Mouse (Mus musculus) hindbrain, embryonic 14.5 days (tissue): Measurements from ENCODE around the gene Fut8. TPM values are rescaled to one million over a fixed set of nuclear protein-coding genes. Genes with fewer than 3 reads are reported as not detected.
A peak's percentile ranks its signal among the peaks of the same experiment; 100 is the strongest.
"Not testable (repeated sequence)": the region's sequence is repeated elsewhere in the genome, so short reads cannot be mapped to it uniquely, and the experiment has no call there.

Experiments
- ATAC-seq: fragments of 200-750 bp; cut with Nextera tagmentation; 2 replicates; pipeline ENCODE4 v1.8.0; 2017; ENCODE audit warnings: moderate number of reproducible peaks, mild to moderate bottlenecking, moderate TSS enrichment, moderate library complexity; ENCODE audit not compliant: low FRiP score
- DNase-seq: peaks from one replicate; pipeline ENCODE4 v3.0.0-alpha.2; 2015; ENCODE audit warnings: low spot score
- H3K27ac ChIP-seq: fragments of 300-500 bp; sonication (generic); 2 replicates; pipeline ENCODE4 v1.5.1; 2014; ENCODE audit warnings: mild to moderate bottlenecking, moderate library complexity
- H3K27me3 ChIP-seq: fragments of 300-500 bp; sonication (generic); 2 replicates; pipeline ENCODE4 v1.6.1; 2014; ENCODE audit warnings: mild to moderate bottlenecking, low read length, mixed read lengths; ENCODE audit not compliant: control insufficient read depth, insufficient read depth
- H3K36me3 ChIP-seq: fragments of 300-500 bp; sonication (generic); replicated peaks from 2 replicates; pipeline ENCODE4 v1.6.1; 2014; ENCODE audit not compliant: control insufficient read depth, insufficient read depth
- H3K4me1 ChIP-seq: fragments of 300-500 bp; sonication (generic); replicated peaks from 2 replicates; pipeline ENCODE4 v1.6.1; 2014; ENCODE audit warnings: antibody characterized with exemption, low read length, mixed read lengths; ENCODE audit not compliant: control insufficient read depth, insufficient read depth
- H3K4me2 ChIP-seq: fragments of 300-500 bp; sonication (generic); replicated peaks from 2 replicates; pipeline ENCODE4 v1.6.1; 2014; ENCODE audit warnings: mild to moderate bottlenecking, moderate library complexity
- H3K4me3 ChIP-seq: fragments of 300-500 bp; sonication (generic); replicated peaks from 2 replicates; pipeline ENCODE4 v1.5.1; 2014; ENCODE audit warnings: mild to moderate bottlenecking, low read length
- H3K9ac ChIP-seq: fragments of 300-500 bp; sonication (generic); 2 replicates; pipeline ENCODE4 v1.6.1; 2014
- H3K9me3 ChIP-seq: fragments of 300-500 bp; sonication (generic); 2 replicates; pipeline ENCODE4 v1.6.1; 2016; ENCODE audit warnings: low read length; ENCODE audit not compliant: control insufficient read depth
- WGBS: fragments of 180-500 bp; shearing (Covaris S2); extraction: QIAGEN DNeasy Blood & Tissue Kit; methylation state at CpG from one replicate; pipeline ENCODE4 v1.1.7; 2014; 5-methylcytosine and 5-hydroxymethylcytosine counted together
- polyA plus RNA-seq: library from polyadenylated mRNA; unstranded; fragments of >200 nt; fragmentation: Nextera tagmentation; extraction: Ambion mirVana; gene quantifications from 2 replicates; pipeline ENCODE4 v1.2.1, GENCODE M21; 2014

Gene Fut8
- polyA plus RNA-seq, 1 experiment from 2014 or later = 62.2 TPM

DNA sequence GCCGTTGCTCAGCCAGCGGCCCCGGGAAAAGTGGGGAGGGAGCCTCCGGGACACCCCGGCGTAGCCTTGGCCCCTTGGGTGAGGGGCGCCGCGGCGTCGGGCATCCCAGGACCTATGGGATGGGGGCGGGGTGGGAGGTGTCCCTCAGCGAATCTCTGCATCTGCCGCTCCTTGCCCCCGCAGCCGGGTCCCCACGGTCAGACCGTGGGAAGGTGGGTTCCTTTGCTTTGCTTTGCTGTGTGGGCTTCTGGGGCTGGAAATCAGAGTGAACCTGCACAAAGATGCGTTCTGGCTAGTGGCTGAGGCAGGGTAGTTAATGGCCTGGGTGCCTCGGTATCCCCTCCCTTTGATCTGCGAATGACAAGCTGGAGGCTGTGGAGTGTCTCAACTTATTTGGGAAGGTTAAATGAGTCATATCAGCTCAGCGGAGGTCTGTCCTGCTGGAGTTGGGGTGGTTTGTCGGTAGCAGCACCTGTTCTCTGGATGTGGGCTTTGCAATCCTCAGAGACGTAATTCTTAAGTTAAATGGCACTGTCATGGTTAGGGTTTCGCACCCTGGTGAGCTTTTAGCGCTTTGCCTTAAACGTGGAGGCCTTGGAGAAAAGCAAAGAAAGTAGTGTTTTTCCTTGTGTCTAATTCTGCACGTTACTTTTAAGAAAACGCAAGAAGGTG is 1.6 kb downstream of the Fut8 start:
- H3K4me2 ChIP-seq = peak overlapping the region; percentile 67
- no peaks in the 10 kb centered on the region for H3K27me3 ChIP-seq
- DNase-seq (peak; percentile 38), ATAC-seq (peak; percentile 13; the same call in 1 of the 2 replicates)
- H3K9ac ChIP-seq = peak overlapping the region; percentile 89
- H3K36me3 ChIP-seq = no peaks in the 10 kb centered on the region
- peak overlapping the region; percentile 92 for H3K4me3 ChIP-seq
- H3K9me3 ChIP-seq = no peaks in the 10 kb centered on the region
- H3K27ac ChIP-seq = peak overlapping the region; percentile 98
- peaks cover 4% of the 10 kb centered on the region; the same call in 1 of the 2 replicates for H3K4me1 ChIP-seq
- WGBS = under 1% methylated on average over 27 of the region's 29 CpGs

DNA sequence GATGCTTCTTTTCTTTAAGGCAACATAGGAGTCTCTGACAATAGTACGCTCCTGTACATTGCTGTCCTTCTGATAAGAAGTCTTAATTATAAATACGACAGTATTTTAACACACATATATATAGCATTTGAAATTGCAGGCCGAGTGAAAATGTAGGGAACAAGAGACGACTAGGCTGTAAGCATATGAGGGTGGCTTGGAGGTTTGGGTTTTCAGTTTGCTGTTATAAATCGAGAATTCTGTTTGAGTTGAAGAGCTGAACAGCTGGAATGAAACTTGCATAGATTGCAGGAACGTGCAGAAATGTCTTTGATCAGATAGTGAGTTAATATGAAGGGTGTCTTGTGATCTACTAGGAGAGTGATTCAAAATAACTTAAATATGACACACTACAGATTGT is 2.4 kb downstream of the Fut8 start:
- DNase-seq = peak; percentile 36
- H3K9ac ChIP-seq = peak overlapping the region; percentile 51

DNA sequence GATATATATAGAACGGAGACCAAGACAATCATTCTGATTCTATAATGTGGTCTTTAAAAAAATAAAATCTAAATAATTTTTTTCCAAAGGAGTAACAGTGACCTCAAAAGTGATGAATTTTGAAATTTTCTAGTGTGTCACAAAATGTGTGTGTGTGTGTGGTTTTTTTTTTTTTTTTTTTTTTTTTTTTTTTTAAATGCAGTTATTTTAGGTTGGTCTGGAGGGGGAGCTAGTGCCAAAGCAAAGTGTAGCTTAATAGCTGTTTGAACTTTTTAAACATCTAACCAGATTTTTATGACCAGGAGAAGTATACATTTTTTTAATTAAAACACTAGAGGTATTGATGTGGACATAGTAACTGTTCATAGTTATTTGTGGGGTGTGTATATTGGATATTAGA is 2.9 kb downstream of the Fut8 start:
- Histone ChIP-seq H3K4me3 (no peak overlapping the region; the same call in none of the 2 replicates), H3K36me3 (no peaks in the 10 kb centered on the region), H3K9me3 (no peaks in the 10 kb centered on the region), H3K27me3 (no peaks in the 10 kb centered on the region), H3K4me1 (peaks cover 4% of the 10 kb centered on the region; the same call in 1 of the 2 replicates), H3K27ac (no peak overlapping the region), H3K4me2 (peak overlapping the region; percentile 67), H3K9ac (no peak overlapping the region)
- ATAC-seq (no peak), DNase-seq (peak; percentile 67)
- 78% methylated on average over 1 of the region's 1 CpGs for WGBS

More for the DNA sequence above, 2.4 kb downstream of the Fut8 start:
- Histone ChIP-seq H3K27ac (no peak overlapping the region), H3K36me3 (no peaks in the 10 kb centered on the region), H3K9me3 (no peaks in the 10 kb centered on the region), H3K4me1 (peaks cover 4% of the 10 kb centered on the region; the same call in 1 of the 2 replicates), H3K27me3 (no peaks in the 10 kb centered on the region), H3K4me2 (peak overlapping the region; percentile 67), H3K4me3 (peak overlapping the region; percentile 92)
- WGBS = 53% methylated on average over 6 of the region's 6 CpGs
- ATAC-seq = no peak

DNA sequence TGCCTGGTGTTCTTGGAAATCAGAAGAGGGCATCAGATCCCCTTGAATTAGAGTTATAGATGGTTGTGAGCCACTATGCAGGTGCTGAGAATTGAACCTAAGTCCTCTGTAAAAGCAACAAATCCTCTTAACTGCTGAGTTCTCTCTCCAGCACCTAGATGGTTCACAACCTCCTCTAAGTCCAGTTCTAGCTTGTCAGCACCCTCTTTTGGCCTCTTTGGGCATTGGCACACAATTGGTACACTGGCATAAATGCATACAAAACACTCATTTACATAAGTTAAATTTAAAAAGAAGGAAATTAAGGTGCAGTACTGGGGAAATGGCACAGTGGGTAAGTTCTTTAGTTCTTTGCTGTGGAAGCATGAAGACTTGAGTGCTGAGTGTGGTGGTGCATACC is 24.7 kb downstream of the Fut8 start:
- no peaks in the 10 kb centered on the region for H3K4me1 ChIP-seq
- ATAC-seq (no peak), DNase-seq (no peak)
- H3K4me3 ChIP-seq = no peak overlapping the region
- H3K27ac ChIP-seq = no peak overlapping the region
- H3K27me3 ChIP-seq = no peaks in the 10 kb centered on the region
- no peak overlapping the region for H3K9ac ChIP-seq
- H3K9me3 ChIP-seq = no peaks in the 10 kb centered on the region
- no peak overlapping the region for H3K4me2 ChIP-seq
- no peaks in the 10 kb centered on the region for H3K36me3 ChIP-seq

DNA sequence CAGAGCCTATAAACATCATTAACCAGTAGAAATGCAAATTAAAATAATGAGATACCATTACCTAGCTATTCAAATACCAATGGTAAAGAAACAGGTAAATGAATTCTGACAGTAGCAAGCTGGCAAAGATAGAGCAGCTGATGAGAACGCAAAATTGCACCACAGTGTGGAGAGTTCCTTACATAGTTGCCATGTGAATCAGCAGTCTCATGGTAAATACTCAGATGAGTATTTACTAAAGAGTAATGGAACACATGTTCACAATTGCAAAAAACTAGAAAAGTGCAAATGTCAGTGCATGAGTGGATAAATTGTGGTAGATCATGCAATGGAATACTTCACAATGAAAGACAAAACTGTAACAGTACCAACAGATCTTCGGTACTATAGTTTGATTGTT is 25.9 kb downstream of the Fut8 start:
- no peak overlapping the region for H3K4me3 ChIP-seq
- DNase-seq (no peak), ATAC-seq (no peak)
- 87% methylated on average over 2 of the region's 2 CpGs for WGBS
- H3K9me3 ChIP-seq = no peaks in the 10 kb centered on the region
- H3K4me1 ChIP-seq = no peaks in the 10 kb centered on the region
- H3K27me3 ChIP-seq = no peaks in the 10 kb centered on the region
- H3K27ac ChIP-seq = no peak overlapping the region
- no peak overlapping the region for H3K4me2 ChIP-seq
- no peak overlapping the region for H3K9ac ChIP-seq
- H3K36me3 ChIP-seq = no peaks in the 10 kb centered on the region

DNA sequence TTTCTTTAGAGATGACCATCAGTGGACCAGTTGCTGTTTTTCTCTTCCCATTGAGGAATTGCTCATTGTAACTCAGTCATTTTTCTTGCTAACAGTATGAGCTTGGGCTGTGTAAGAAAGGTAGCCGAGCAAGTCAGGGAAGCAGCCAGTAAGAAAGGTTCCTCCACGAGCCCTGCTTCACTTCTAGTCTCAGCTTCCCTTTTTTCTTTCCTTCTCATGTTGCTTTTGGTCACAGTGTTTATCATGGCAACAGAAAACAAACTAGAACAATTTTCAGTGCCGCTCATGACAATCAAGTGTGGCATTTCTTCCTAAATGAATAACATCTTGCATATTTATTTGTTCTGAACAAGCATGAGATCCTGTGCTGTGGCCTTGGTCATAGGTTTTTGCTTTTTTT is 32.8 kb downstream of the Fut8 start:
- Histone ChIP-seq H3K4me1 (no peaks in the 10 kb centered on the region), H3K27ac (no peak overlapping the region), H3K4me3 (no peak overlapping the region), H3K4me2 (no peak overlapping the region), H3K27me3 (no peaks in the 10 kb centered on the region), H3K36me3 (no peaks in the 10 kb centered on the region), H3K9me3 (no peaks in the 10 kb centered on the region), H3K9ac (no peak overlapping the region)
- ATAC-seq = no peak
- DNase-seq = no peak
- 87% methylated on average over 3 of the region's 3 CpGs for WGBS

DNA sequence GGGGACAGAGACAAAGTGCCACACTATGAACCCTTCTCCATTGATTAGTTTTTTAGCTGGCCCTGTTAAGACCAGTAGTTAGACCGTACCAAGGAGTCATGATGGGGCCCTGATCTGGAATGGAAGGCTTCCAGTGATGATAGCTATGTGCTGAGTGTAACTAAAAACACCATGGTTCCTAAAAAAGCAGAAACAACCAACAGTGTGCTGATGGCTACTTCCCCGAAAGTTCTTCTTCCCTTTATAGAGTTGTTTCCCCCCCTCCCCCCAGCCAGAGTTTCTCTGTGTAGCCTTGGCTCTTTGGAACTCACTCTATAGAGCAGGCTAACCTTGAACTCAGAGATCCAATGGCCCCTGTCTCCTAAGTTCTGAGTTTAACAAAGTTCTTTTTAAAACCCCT is 50.6 kb downstream of the Fut8 start:
- ATAC-seq (no peak), DNase-seq (no peak)
- WGBS = 96% methylated on average over 2 of the region's 2 CpGs
- H3K4me3 ChIP-seq = no peak overlapping the region
- H3K27ac ChIP-seq = no peak overlapping the region
- H3K27me3 ChIP-seq = no peaks in the 10 kb centered on the region
- H3K36me3 ChIP-seq = no peaks in the 10 kb centered on the region
- H3K9ac ChIP-seq = no peak overlapping the region
- H3K4me1 ChIP-seq = no peaks in the 10 kb centered on the region
- no peaks in the 10 kb centered on the region for H3K9me3 ChIP-seq
- H3K4me2 ChIP-seq = no peak overlapping the region

DNA sequence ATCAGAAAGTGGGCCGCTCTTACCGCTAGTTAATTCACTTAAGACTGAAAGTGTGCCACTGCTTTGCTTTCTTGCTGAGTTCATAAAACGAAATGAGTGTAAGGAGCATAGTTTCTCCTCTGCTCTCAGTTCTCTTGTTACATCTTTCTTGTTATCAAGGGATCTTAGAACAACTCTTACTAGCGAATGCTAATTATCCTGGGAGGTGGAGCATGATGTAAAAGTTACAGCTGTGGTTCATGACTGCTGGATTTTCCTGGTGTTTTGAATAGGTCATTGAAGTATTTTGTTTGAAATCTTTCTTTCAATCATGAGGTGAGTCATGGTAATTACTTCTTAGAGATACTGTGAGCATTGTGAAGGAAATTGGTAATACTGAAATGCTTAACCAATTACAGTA is 53.1 kb downstream of the Fut8 start:
- Histone ChIP-seq H3K36me3 (no peaks in the 10 kb centered on the region), H3K4me3 (no peak overlapping the region), H3K4me2 (no peak overlapping the region), H3K27me3 (no peaks in the 10 kb centered on the region), H3K9me3 (no peaks in the 10 kb centered on the region), H3K27ac (no peak overlapping the region), H3K4me1 (no peaks in the 10 kb centered on the region), H3K9ac (no peak overlapping the region)
- DNase-seq (no peak), ATAC-seq (no peak)
- WGBS = 87% methylated on average over 4 of the region's 4 CpGs

DNA sequence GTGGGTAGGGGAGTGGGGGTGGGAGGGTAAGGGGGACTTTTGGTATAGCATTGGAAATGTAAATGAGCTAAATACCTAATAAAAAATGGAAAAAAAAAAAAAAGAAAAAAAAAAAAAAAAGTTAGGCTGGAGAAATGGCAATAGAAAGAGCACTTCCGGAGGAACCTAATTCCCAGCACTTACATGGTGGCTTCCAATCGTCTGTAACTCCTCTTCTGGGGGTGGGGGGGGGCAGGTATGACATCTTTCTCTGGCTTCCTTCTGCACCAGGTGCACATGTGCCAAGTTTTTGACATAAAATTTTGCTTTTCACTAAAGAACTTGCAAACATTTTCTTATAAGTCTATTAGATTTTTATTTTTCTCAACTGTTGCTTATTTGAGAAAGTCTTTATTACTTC is 53.9 kb downstream of the Fut8 start:
- WGBS = 80% methylated on average over 2 of the region's 2 CpGs
- not testable (repeated sequence) for H3K36me3 ChIP-seq

More for the DNA sequence above, 53.9 kb downstream of the Fut8 start:
- not testable (repeated sequence) for H3K4me1 ChIP-seq, DNase-seq, H3K27me3 ChIP-seq, H3K4me2 ChIP-seq, ATAC-seq, H3K4me3 ChIP-seq, H3K27ac ChIP-seq, H3K9me3 ChIP-seq, H3K9ac ChIP-seq
